Mouse (Mus musculus): ENCODE data around the gene Alyref. TPM values are rescaled to one million over a fixed set of nuclear protein-coding genes. Genes with fewer than 3 reads are reported as not detected.

Gene Alyref
- total RNA-seq, 1 experiment = 397 TPM

- H3K4me3 ChIP-seq (ENCODE audit: insufficient read depth in 1 of 2, low read depth in 1 of 2, low read length in 2 of 2, poor library complexity in 1 of 2, severe bottlenecking in 1 of 2) = no peak overlapping the region
- no peak overlapping the region for H3K9ac ChIP-seq (ENCODE audit: insufficient read depth, low read depth, low read length, poor library complexity, severe bottlenecking)
- DNase-seq (ENCODE audit: low read depth, low spot score) = no peak
- H3K27ac ChIP-seq (ENCODE audit: insufficient read depth, low read depth, low read length, poor library complexity, severe bottlenecking) = no peak overlapping the region
- in situ Hi-C loops (cut with MboI; ENCODE audit: low sequenced_read_pairs in 2 of 2, unreplicated experiment in 2 of 2) = no loop called here
- no peaks in the 10 kb centered on the region for H3K9me3 ChIP-seq (ENCODE audit: control insufficient read depth, insufficient read depth, low read depth, low read length)
- peaks cover 23% of the 10 kb centered on the region for H3K36me3 ChIP-seq (ENCODE audit: control insufficient read depth, insufficient read depth, low read length, poor library complexity, severe bottlenecking)
- H3K4me1 ChIP-seq (ENCODE audit: control insufficient read depth in 2 of 2, insufficient read depth in 2 of 2, low read length in 2 of 2, poor library complexity in 1 of 2) = peaks cover 2 to 31% of the 10 kb centered on the region in 2 experiments; a peak in 3 of 4 replicates
- TF ChIP-seq MAFK (IDR thresholded peaks at IDR 0.05; ENCODE audit: insufficient read depth, low read depth, low read length) (no peak), CHD2 (IDR thresholded peaks at IDR 0.05; ENCODE audit: low read depth, low read length) (no peak), HCFC1 (IDR thresholded peaks at IDR 0.05; ENCODE audit: borderline replicate concordance, insufficient read depth, low read length) (no peak), ZNF384 (IDR thresholded peaks at IDR 0.05; ENCODE audit: low read depth, low read length) (no peak), ZC3H11A (IDR thresholded peaks at IDR 0.05; ENCODE audit: borderline replicate concordance, low read depth, low read length) (no peak)
Measured at GRCm38 (mm10) chr11:120626785-120627467, 28.8 kb upstream of the Alyref start.

GRCm38 (mm10) chr11:120625152-120625775 is 27.1 kb upstream of the Alyref start, which contains the start of gene Sirt7:
TSS of gene Sirt7 (minus strand) at chr11:120625240.
- 0 out of 2 replicates have a peak within 1 kb of the TSS, but pooled peaks have one; percentile 9 for H3K27ac ChIP-seq (ENCODE audit: insufficient read depth, low read depth, low read length, poor library complexity, severe bottlenecking)
- H3K9ac ChIP-seq (ENCODE audit: insufficient read depth, low read depth, low read length, poor library complexity, severe bottlenecking) = peak within 1 kb of the TSS; percentile 67
- no peak for DNase-seq (ENCODE audit: low read depth, low spot score)
- H3K36me3 ChIP-seq (ENCODE audit: control insufficient read depth, insufficient read depth, low read length, poor library complexity, severe bottlenecking) = peaks cover 28% of the 10 kb centered on the region
- H3K9me3 ChIP-seq (ENCODE audit: control insufficient read depth, insufficient read depth, low read depth, low read length) = no peaks in the 10 kb centered on the region
- H3K4me1 ChIP-seq (ENCODE audit: control insufficient read depth in 2 of 2, insufficient read depth in 2 of 2, low read length in 2 of 2, poor library complexity in 1 of 2) = peaks cover 2 to 28% of the 10 kb centered on the region in 2 experiments; a peak in 1 of 4 replicates
- in situ Hi-C loops (cut with MboI; ENCODE audit: low sequenced_read_pairs in 2 of 2, unreplicated experiment in 2 of 2) = no loop called here
- no peak for TF ChIP-seq MAFK (IDR thresholded peaks at IDR 0.05; ENCODE audit: insufficient read depth, low read depth, low read length)
- no peak for TF ChIP-seq CHD2 (IDR thresholded peaks at IDR 0.05; ENCODE audit: low read depth, low read length)
- no peak for TF ChIP-seq ZC3H11A (IDR thresholded peaks at IDR 0.05; ENCODE audit: borderline replicate concordance, low read depth, low read length)
- no peak for TF ChIP-seq HCFC1 (IDR thresholded peaks at IDR 0.05; ENCODE audit: borderline replicate concordance, insufficient read depth, low read length)
- no peak for TF ChIP-seq ZNF384 (IDR thresholded peaks at IDR 0.05; ENCODE audit: low read depth, low read length)
- peak within 1 kb of the TSS; percentile 82 to 84 for H3K4me3 ChIP-seq (ENCODE audit: insufficient read depth in 1 of 2, low read depth in 1 of 2, low read length in 2 of 2, poor library complexity in 1 of 2, severe bottlenecking in 1 of 2)

DNA sequence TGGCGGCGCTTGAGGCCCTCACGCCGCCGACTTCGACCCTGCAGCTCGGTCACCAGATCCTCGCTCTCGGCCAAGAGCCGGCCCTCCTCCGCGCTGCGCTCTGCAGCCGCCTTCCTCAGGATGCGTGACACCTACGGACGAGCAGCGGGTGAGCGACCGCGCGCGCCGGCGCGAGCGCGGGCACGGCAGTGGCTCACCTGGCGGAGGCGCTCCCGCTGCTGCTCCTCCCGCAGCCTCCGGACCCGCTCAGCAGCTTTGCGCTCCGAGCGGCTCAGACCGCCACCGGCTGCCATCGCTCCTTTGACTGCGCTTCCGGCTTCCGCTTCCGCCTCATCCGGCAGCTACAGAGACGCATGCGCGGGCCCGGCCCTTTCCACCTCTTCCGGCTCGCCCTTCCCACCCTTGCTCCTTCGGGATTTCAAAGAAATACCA is 26.5 kb upstream of the Alyref start:
- no peaks in the 10 kb centered on the region for H3K9me3 ChIP-seq (ENCODE audit: control insufficient read depth, insufficient read depth, low read depth, low read length)
- H3K36me3 ChIP-seq (ENCODE audit: control insufficient read depth, insufficient read depth, low read length, poor library complexity, severe bottlenecking) = peaks cover 32% of the 10 kb centered on the region
- no peak for DNase-seq (ENCODE audit: low read depth, low spot score)
- in situ Hi-C loops (cut with MboI; ENCODE audit: low sequenced_read_pairs in 2 of 2, unreplicated experiment in 2 of 2) = no loop called here
- H3K27ac ChIP-seq (ENCODE audit: insufficient read depth, low read depth, low read length, poor library complexity, severe bottlenecking) = 0 out of 2 replicates have a peak overlapping the region, but pooled peaks have one; percentile 9
- peak overlapping the region; percentile 67 for H3K9ac ChIP-seq (ENCODE audit: insufficient read depth, low read depth, low read length, poor library complexity, severe bottlenecking)
- peaks cover 0 to 30% of the 10 kb centered on the region in 2 experiments; a peak in 1 of 4 replicates for H3K4me1 ChIP-seq (ENCODE audit: control insufficient read depth in 2 of 2, insufficient read depth in 2 of 2, low read length in 2 of 2, poor library complexity in 1 of 2)
- peak overlapping the region; percentile 82 to 84 for H3K4me3 ChIP-seq (ENCODE audit: insufficient read depth in 1 of 2, low read depth in 1 of 2, low read length in 2 of 2, poor library complexity in 1 of 2, severe bottlenecking in 1 of 2)
- no peak for TF ChIP-seq CHD2 (IDR thresholded peaks at IDR 0.05; ENCODE audit: low read depth, low read length)
- TF ChIP-seq ZC3H11A (IDR thresholded peaks at IDR 0.05; ENCODE audit: borderline replicate concordance, low read depth, low read length) = no peak
- TF ChIP-seq MAFK (IDR thresholded peaks at IDR 0.05; ENCODE audit: insufficient read depth, low read depth, low read length) = no peak
- no peak for TF ChIP-seq ZNF384 (IDR thresholded peaks at IDR 0.05; ENCODE audit: low read depth, low read length)
- no peak for TF ChIP-seq HCFC1 (IDR thresholded peaks at IDR 0.05; ENCODE audit: borderline replicate concordance, insufficient read depth, low read length)

DNA sequence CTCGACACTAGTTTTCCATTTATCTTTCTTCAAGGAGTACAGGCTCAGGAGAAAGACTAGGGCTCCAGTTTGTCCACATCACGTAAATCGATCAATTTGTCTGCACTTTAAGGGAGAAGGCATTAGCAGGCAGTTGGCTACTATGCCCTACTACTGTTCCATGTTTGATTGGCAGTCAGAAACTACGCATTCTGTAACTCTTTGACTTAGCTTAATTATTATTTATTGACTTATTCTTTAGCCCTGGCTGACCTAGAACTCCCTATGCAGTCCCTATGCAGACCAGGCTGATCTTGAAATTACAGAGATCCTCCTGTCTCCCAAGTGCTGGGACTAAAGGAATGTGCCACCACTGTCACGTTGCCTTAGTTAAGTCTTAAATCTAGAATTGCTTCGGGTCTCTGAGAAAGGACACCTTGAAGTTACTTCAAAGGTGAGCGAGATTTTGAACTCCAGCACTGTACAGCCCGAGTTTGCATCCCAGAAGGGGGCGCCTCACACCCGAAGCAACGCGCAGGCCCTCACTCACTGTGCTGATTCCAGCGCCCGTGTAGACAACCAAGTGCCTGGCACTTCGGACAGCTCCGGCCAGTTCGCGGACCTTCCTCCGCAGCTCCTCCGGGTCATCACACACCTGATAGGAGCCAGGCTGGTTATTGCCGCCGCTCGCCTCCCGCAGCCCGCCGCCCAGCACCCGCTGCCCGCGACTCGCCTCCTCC is 26.0 kb upstream of the Alyref start:
- no peak for TF ChIP-seq ZC3H11A (IDR thresholded peaks at IDR 0.05; ENCODE audit: borderline replicate concordance, low read depth, low read length)
- no peak for TF ChIP-seq CHD2 (IDR thresholded peaks at IDR 0.05; ENCODE audit: low read depth, low read length)
- TF ChIP-seq ZNF384 (IDR thresholded peaks at IDR 0.05; ENCODE audit: low read depth, low read length) = no peak
- TF ChIP-seq MAFK (IDR thresholded peaks at IDR 0.05; ENCODE audit: insufficient read depth, low read depth, low read length) = no peak
- no peak for TF ChIP-seq HCFC1 (IDR thresholded peaks at IDR 0.05; ENCODE audit: borderline replicate concordance, insufficient read depth, low read length)
- H3K36me3 ChIP-seq (ENCODE audit: control insufficient read depth, insufficient read depth, low read length, poor library complexity, severe bottlenecking) = peaks cover 27% of the 10 kb centered on the region

More for the DNA sequence above, 26.0 kb upstream of the Alyref start:
- H3K27ac ChIP-seq (ENCODE audit: insufficient read depth, low read depth, low read length, poor library complexity, severe bottlenecking) = 0 out of 2 replicates have a peak overlapping the region, but pooled peaks have one; percentile 9
- no peak for DNase-seq (ENCODE audit: low read depth, low spot score)
- in situ Hi-C loops (cut with MboI; ENCODE audit: low sequenced_read_pairs in 2 of 2, unreplicated experiment in 2 of 2) = no loop called here
- no peaks in the 10 kb centered on the region for H3K9me3 ChIP-seq (ENCODE audit: control insufficient read depth, insufficient read depth, low read depth, low read length)
- H3K4me3 ChIP-seq (ENCODE audit: insufficient read depth in 1 of 2, low read depth in 1 of 2, low read length in 2 of 2, poor library complexity in 1 of 2, severe bottlenecking in 1 of 2) = peak overlapping the region; percentile 82 to 84
- H3K4me1 ChIP-seq (ENCODE audit: control insufficient read depth in 2 of 2, insufficient read depth in 2 of 2, low read length in 2 of 2, poor library complexity in 1 of 2) = peaks cover 0 to 27% of the 10 kb centered on the region in 2 experiments; a peak in 1 of 4 replicates
- peak overlapping the region; percentile 67 for H3K9ac ChIP-seq (ENCODE audit: insufficient read depth, low read depth, low read length, poor library complexity, severe bottlenecking)

All from ES-E14 (cell line).